Mouse (Mus musculus): ENCODE data around the gene Kctd21.
A peak's percentile ranks its signal among the peaks of the same experiment; 100 is the strongest.

The Kctd21 gene

GRCm38 (mm10) chr7:97324342-97324741 is 7.8 kb upstream of the Kctd21 start:
- DNase-seq (ENCODE audit: low spot score), result no peak

- peak; percentile 35 for DNase-seq (ENCODE audit: low spot score)
These were observed 6.8 kb upstream of the Kctd21 start for GRCm38 (mm10) chr7:97325156-97325985.

GRCm38 (mm10) chr7:97327376-97327775 is 4.8 kb upstream of the Kctd21 start:
- no peak for DNase-seq (ENCODE audit: low spot score)

GRCm38 (mm10) chr7:97328891-97329588 is 3.1 kb upstream of the Kctd21 start:
- no peak for DNase-seq (ENCODE audit: low spot score)

GRCm38 (mm10) chr7:97329676-97330075 is 2.5 kb upstream of the Kctd21 start:
- DNase-seq (ENCODE audit: low spot score), result no peak

- no peak for DNase-seq (ENCODE audit: low spot score)
These were observed 1.0 kb upstream of the Kctd21 start for GRCm38 (mm10) chr7:97330931-97331645.

- no peak for DNase-seq (ENCODE audit: low spot score)
These were observed 527 bp downstream of the Kctd21 start for GRCm38 (mm10) chr7:97332667-97333041.

- no peak for DNase-seq (ENCODE audit: low spot score)
These were observed 1.2 kb downstream of the Kctd21 start for GRCm38 (mm10) chr7:97333113-97333898.

GRCm38 (mm10) chr7:97334406-97334805 is 2.3 kb downstream of the Kctd21 start:
- no peak for DNase-seq (ENCODE audit: low spot score)

- no peak for DNase-seq (ENCODE audit: low spot score)
These were observed 4.6 kb downstream of the Kctd21 start for GRCm38 (mm10) chr7:97336678-97337077.

GRCm38 (mm10) chr7:97338593-97338992 is 6.5 kb downstream of the Kctd21 start:
- no peak for DNase-seq (ENCODE audit: low spot score)

GRCm38 (mm10) chr7:97339623-97340022 is 7.5 kb downstream of the Kctd21 start:
- DNase-seq (ENCODE audit: low spot score), result no peak

GRCm38 (mm10) chr7:97340907-97341849 is 9.1 kb downstream of the Kctd21 start:
- DNase-seq (ENCODE audit: low spot score), result no peak

GRCm38 (mm10) chr7:97342961-97343360 is 10.8 kb downstream of the Kctd21 start:
- no peak for DNase-seq (ENCODE audit: low spot score)

GRCm38 (mm10) chr7:97344655-97345054 is 12.5 kb downstream of the Kctd21 start:
- DNase-seq (ENCODE audit: low spot score), result no peak

- no peak for DNase-seq (ENCODE audit: low spot score)
These were observed 13.2 kb downstream of the Kctd21 start for GRCm38 (mm10) chr7:97345229-97345871.

GRCm38 (mm10) chr7:97346111-97346821 is 14.1 kb downstream of the Kctd21 start:
- no peak for DNase-seq (ENCODE audit: low spot score)

GRCm38 (mm10) chr7:97346822-97347166 is 14.7 kb downstream of the Kctd21 start:
- no peak for DNase-seq (ENCODE audit: low spot score)

- no peak for DNase-seq (ENCODE audit: low spot score)
These were observed 15.3 kb downstream of the Kctd21 start for GRCm38 (mm10) chr7:97347464-97347863.

- DNase-seq (ENCODE audit: low spot score), result no peak
These were observed 16.2 kb downstream of the Kctd21 start for GRCm38 (mm10) chr7:97348318-97348717.

Data from retina, embryonic 14.5 days (tissue).